Mouse (Mus musculus): ENCODE measurements around the gene Smyd1.

Gene Smyd1

DNA sequence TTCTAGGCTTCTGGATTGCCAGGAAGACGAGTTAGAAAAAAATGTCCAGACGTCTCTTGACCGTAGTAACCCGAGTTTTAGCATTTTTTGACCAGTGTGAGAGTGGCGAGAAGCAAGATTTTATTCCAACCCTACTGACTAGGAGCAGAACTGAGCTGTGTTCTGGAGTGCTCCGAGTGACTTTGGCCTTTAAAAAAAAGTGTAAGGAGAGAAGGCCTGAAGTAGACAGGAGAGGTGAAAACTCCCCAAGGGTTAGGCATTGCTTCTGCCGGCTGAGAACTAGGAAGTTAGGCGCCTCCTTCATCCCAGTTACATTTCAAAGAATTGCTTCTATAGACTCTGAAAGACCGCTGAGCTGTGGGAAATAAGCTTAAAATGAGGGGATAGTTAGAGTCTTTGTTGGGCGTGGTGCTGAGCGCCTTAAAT, 49.7 kb downstream of the Smyd1 start:
- TF ChIP-seq GATA4 (IDR thresholded peaks at IDR 0.05; ENCODE audit: insufficient replicate concordance, low read length): no peak

DNA sequence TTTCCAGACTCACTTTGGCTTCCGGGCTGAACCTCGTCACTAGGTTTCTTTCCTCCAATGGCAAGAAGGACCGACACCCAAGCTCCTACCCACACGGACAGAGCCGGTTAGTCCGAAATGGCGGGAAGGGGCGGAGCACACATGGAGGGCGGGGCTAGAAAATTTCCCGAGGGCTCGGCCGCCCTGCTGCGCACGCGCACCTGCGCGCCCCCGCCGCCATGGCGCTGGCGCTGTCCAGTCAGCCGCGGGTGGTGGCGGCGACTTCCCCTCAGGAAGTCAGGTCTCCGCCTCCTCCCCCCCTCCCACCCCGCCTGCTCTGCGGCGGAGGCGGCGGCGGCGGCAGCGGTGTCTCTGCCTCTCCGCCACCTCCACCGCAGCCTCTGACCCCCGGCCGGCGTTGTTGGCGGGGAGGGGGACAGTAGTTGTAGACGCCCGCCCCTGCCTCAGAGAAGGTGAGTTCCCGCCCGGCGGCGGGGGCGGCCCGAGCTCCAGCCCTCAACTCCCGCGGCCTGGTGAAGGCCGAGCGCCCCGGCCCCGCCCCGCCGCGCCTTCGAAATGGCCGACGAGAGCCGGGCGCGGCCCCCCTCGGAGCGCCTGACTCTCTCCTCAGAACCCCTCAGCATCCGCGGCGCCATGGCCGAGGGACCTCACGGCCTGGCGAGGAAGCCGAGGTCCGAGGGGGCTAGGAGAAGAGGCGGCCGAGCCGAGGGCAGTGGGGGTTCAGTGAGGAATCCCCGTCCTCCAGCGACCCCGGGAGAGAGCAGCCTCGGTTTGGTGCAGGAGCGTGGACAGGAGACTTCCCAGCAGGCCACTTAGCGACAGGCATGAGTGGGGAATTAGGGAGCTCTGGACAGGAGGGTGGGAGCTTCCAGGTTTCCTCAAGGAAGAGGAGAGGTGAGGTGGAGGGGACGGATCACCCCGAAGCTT, 50.4 kb downstream of the Smyd1 start, which contains the start of gene Krcc1:
Gene Krcc1, plus strand, starts transcription at position 289 of the 927 bp plus-strand sequence.
- TF ChIP-seq GATA4 (IDR thresholded peaks at IDR 0.05; ENCODE audit: insufficient replicate concordance, low read length): peak; percentile 21; the same call in 1 of the 2 replicates

DNA sequence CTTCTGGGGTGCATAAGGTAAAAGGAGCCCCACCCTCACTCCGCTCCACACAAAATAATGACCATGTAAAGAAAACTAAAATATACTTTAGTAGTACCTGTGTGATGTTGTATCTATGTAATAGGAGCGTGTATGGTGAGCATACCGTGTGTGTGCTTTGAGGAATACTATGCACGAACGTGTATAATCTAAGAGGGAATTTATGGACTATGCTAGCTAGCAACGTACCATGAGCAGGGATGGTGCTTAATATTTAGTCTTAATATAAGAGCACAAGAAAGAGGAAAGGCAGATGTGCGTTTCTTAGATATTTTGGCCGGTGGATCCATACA, 51.0 kb downstream of the Smyd1 start:
- no peak for TF ChIP-seq GATA4 (IDR thresholded peaks at IDR 0.05; ENCODE audit: insufficient replicate concordance, low read length)

DNA sequence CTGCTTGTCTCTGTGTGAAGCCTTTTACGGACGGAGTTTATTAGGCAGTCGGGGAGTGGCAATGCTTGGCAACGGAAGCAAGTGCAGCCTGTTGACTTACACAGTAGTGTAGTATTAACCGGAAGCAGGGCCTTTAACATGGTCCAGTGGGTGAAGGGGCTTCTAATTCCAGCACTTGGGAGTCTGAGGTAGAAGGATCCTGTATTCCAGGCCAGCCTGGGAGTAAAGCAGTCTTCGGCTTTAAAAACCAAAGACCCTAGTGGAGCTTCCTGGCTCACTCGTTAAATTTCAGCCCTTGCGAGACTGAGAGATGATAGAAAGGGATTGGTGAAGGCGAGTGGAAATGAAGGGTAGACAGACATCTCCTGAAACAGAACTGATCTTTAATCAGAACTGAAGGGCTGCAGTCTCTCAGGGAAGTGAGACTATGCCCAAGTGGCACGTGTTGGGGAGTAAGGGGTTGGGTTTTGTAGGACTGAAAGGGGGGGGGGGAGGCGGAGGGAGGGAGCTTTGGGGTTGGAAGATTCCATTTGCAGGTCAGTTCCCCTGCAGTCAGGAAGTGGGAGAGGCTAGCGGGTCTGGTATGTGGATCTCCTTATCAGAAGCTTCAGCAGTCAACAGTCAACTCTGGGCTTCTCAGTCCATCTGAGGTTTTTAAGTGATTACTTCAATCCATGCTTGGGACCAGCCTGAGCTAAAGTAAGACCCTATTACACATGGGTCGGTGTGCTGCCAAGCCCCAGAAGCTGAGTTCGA, 51.6 kb downstream of the Smyd1 start:
- peak; percentile 30; the same call in 1 of the 2 replicates for TF ChIP-seq GATA4 (IDR thresholded peaks at IDR 0.05; ENCODE audit: insufficient replicate concordance, low read length)

DNA sequence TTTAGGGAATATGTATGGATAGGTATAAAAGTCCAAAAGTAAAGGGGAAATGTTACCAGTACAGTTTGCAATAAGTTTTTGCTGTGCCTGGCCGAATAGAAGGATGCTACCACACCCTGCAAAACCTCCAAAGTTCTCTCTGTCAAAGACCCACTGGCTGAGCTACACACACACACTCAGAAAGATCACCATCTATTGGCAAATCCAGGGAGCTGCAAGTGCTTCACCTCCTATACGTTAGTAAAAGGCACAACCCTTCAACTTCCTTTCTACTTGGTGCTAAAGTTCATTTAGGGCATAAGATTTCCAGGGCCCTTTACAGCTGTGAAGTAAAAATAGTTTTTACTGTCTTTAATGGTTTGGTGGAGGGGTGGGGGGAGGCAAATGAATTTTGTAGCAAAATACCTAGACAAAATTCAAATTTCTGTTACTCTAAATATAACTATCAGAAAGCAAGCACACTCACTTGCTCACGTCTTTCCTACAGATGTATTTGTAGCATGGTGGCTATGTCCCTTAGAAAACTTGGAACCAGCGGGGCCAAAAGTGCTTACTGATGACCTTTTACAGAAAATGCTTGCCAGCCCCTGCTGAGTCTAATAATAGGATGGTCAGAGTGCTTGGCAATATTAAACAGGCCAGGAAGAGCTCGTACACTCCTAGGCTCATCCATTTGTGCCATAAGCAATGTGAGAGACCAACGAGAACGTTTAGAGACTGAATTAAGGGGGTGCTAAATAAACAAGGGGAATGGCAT, 52.9 kb downstream of the Smyd1 start:
- no peak for TF ChIP-seq GATA4 (IDR thresholded peaks at IDR 0.05; ENCODE audit: insufficient replicate concordance, low read length)

DNA sequence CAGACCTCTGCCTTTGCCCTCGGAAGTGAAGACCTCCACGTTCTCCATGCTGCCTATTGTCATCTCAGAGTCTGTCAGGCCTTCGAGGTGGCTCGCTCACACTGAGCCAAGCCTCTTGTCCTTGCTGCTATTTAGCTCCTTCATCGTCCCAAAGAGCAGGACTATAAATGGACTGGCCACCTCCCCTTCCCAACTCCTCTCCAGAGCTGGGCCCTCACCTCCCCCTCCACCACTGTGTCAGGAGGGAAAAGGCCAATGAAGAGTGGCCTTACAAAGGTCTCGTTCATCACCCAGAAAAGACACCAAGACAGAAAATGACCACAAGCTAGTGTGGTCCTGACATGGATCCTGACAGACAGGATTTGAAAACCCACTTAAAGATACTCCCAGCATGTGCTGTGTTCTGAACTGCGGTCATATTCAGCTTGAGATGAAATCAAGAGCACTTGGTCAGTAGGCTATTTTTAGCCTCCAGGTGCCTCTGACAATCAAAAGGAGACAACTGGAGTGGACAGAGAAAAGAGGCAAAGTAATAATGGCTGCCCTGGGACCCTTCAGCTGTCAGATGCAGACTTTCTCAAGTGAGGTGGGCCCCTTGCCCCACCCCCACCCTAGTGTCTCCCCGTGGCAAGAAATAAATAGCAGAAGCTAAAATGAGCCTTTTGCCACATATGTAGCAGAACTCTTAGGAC, 59.7 kb downstream of the Smyd1 start:
- no peak for TF ChIP-seq GATA4 (IDR thresholded peaks at IDR 0.05; ENCODE audit: insufficient replicate concordance, low read length)

DNA sequence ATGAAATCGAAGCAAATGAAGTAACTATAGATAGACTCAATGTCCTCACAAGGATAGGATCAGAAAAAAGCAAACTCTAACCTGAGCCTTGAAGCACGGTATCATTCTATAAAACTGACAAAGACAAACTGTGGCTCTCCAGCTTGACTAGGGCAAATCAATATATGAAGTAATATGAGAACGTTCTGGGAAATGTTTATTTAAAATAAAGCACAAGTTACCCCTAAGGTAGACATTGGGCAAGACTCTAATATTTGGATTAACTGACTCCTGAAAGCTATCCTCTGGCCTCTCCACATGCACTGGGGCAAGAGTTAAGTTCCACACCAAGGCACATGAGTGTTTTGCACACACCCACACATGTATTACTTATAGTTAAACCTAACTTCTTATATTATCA, 61.0 kb downstream of the Smyd1 start:
- TF ChIP-seq GATA4 (IDR thresholded peaks at IDR 0.05; ENCODE audit: insufficient replicate concordance, low read length): no peak

DNA sequence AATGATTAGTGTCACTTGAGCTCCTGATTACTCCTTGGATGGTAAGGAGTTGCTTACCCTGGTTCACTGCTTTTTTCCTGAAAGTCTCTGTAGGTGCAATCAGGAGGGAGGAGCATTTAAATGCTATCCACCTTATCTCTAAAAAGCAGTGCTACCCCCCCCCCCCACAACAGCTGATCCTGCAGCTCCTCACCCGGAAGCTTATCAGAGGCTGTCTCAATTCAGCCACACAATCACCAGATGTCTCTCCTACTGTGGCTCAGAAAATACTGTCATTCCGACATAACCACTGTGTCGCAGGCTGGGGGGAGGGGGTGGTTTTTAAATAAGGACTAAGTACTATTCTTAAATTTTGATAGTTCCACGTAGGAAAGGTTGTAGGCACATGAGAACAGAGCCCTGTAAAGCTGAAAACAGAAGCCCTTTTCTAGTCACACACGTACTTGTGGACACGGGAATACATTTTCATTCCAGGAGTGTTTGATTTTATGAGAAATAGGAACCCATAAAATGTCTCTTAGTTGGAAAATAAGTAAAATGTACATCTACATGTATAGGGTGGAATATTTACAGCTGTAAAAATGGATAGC, 61.9 kb downstream of the Smyd1 start:
- TF ChIP-seq GATA4 (IDR thresholded peaks at IDR 0.05; ENCODE audit: insufficient replicate concordance, low read length): no peak

DNA sequence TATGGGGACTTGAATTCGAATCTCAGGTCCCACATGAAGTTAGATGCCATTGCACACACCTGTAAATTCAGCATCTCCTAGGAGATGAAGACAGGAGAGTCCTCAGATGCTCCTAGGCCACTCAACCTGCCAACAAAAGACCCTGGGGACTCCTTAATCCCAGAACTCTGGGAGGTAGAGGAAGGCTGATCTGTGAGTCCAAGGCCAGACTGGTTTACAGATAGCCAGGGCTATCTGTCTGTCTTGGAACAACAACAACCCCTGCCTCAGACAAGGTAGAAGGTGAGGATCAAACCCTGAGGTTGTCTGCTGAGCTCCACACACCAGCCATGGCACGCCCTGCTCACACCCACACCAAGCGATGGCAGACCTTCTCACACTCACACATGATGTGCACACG, 62.9 kb downstream of the Smyd1 start:
- no peak for TF ChIP-seq GATA4 (IDR thresholded peaks at IDR 0.05; ENCODE audit: insufficient replicate concordance, low read length)

DNA sequence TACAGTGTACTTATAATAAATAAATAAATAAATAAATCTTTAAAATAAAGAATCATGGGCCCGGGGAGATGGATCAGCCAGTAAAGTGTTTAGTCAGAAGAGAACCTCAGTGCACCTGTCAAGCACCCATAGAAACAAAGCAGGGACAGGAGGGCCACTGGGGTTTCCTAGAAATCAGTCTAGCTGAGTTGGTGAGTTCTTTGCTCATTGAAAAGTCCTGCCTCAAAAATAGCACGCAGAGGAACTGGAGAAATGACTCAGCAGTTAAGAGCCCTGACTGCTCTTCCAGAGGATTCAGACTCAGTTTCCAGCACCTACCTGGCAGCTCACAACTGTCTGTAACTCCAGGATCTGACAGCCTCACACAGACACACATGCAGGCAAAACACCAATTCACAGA, 63.5 kb downstream of the Smyd1 start:
- no peak for TF ChIP-seq GATA4 (IDR thresholded peaks at IDR 0.05; ENCODE audit: insufficient replicate concordance, low read length)

DNA sequence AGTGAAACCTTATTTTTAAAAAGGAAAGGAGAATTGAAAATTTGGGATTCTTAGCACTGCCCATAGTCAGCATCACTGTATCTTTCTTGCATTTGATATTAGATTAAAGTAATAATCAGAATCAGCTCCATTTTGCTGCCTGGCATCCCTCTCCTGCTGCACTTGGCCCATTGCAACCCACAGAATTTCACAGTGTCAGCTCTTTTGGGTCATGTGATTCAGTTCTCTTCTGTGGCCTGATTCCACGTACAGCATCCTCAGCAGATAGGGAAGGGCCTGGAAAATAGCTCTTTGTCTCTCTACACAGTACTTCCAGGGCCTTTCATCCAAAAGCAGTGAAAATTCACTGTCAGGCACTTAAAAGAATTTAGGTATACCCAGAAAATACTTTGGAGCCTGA, 64.7 kb downstream of the Smyd1 start:
- no peak for TF ChIP-seq GATA4 (IDR thresholded peaks at IDR 0.05; ENCODE audit: insufficient replicate concordance, low read length)

DNA sequence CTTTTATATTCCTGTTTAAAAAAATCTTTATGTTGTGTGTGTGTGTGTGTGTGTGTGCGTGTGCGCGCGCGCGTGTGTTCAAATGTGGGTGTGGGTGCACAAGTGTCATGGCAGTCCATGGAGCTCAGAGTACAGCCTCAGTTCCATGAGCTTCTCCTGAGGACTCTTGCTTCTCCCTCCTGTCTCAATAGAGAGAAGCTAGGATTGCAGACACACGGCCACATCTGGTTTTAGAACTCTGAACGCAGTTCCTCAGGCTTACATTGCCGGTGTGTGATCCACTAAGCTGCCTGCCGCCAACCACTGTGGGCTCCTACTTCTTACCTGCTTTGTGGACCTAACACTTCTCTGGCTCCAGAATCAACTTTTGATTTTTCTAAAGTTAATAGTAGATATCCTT, 65.9 kb downstream of the Smyd1 start:
- TF ChIP-seq GATA4 (IDR thresholded peaks at IDR 0.05; ENCODE audit: insufficient replicate concordance, low read length): no peak

DNA sequence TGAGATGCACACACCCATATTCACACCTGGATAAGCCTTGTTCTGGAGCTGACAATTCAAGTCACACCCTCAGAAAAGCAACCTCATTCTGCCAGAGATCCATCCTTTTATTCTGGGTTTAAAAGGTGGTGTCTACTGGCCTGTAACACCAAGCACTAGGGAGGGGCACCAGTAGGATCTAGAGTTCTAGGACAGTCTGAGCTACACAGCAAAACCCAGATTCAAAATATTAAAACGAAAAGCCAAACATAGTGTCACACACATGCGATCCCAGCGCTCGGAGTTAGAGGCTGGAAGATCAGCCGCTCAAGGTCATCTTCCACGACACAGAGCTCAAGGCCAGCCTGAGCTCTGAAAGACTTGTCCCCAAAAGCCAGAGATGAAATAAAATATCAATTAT, 67.6 kb downstream of the Smyd1 start:
- TF ChIP-seq GATA4 (IDR thresholded peaks at IDR 0.05; ENCODE audit: insufficient replicate concordance, low read length): no peak

DNA sequence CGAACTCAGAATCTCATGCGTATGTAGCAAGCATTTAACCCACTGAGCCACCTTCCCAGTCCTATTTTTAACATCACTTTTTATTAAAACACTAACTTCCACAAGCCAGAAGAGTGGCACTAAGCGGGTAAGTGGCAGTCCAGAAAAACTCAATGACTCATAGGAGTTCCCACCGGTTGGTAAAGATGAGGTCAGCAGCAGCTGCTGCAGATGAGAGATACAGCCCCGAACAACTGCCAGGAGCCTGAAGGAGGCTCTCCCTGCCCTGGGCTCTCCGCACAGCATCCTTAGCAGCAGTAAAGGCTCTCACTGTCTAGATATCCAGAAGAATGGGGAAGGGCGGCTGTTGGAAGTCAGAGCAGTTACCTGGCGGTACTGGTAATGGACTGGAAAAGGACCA, 71.1 kb downstream of the Smyd1 start:
- no peak for TF ChIP-seq GATA4 (IDR thresholded peaks at IDR 0.05; ENCODE audit: insufficient replicate concordance, low read length)

Data from liver, adult (tissue).